Mouse (Mus musculus) thymus, postnatal 14 days (tissue): ENCODE results near the gene Bcat1.
A peak's percentile ranks its signal among the peaks of the same experiment; 100 is the strongest.
"Not testable (repeated sequence)": the region's sequence is repeated elsewhere in the genome, so short reads cannot be mapped to it uniquely, and the experiment has no call there.

Experiments used
- DNase-seq: peaks from one replicate; pipeline ENCODE4 v3.0.0; 2021

Gene Bcat1

DNA sequence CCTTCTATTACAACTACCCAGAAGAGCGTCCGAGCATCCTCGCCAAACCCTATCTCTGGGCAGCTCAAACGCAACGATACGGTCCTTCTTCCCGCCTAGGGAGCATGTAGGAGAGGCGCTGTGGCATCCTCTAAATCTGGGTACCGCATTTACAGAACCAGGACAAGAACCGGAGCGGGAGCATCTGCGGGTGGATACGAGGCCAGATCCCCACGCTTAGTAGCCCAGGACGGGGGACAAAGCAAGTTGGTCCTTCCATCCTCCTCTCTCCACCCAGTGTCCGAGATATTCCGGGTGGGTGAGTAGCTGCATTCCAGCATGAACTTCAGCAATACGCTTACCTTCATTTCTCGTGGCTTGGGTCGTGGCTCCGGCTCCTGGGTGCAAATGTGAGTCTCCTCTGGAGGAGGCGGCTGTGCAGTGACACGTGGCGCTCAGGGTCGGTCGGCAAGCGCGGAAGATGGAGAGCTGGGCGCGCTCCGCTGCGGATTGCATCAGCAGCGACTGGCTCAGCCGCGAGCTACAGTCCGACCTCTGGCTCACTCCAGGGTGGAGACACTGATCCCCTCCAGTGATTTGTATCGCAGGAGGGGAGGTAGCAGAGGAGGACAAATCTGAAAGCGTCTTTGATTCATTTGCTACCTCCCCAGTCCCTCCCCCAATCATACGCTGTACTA lies at the start of gene Bcat1:
Gene Bcat1 (minus strand): TSS at position 637 of the 677 bp plus-strand sequence.
- DNase-seq, result peak; percentile 49

DNA sequence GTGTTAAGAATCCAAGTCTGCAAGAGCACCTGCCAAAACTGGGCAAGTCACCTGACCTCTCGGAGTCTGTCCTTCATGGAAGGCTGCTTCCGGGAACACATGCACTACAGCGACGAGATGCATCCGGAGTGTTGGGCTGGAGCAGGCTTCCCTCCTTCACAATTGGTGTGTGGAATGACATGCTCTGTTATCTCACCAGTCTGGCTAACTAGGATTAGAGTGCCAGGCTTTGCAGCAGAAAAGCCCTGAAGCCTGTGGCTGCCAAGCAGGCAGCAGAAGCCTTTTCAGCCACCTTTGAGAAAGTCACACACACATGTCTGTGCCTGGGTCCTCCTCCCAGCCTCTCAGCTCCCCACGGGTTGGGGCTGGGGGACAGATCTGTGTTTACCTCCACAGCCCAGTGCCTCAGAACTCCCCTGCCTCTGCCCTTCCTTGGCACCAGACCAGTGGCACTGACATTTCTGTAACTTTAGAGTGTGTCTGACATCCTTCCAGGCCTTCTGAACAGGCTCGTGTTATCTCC lies 49.7 kb upstream of the Bcat1 start:
- DNase-seq, result peak; percentile 25

DNA sequence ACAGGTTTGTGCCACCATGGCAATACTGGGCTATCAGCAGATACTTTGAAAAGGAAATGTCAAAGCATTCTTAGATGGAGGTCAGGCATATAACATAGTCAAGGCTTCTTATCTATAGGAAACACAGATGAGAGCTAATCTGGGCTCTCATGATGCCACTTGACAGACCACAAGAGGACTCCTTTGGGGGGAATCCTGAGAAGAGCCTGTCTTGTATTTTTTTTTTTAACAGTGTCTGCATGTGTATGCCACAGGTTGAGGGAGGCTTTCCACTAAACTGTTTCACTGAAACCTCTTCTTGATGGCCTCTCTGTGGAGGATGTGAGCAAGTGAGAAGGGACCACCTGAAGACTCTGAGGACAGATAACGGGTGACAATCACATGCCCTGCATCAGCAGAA lies 48.6 kb upstream of the Bcat1 start:
- DNase-seq, result no peak

DNA sequence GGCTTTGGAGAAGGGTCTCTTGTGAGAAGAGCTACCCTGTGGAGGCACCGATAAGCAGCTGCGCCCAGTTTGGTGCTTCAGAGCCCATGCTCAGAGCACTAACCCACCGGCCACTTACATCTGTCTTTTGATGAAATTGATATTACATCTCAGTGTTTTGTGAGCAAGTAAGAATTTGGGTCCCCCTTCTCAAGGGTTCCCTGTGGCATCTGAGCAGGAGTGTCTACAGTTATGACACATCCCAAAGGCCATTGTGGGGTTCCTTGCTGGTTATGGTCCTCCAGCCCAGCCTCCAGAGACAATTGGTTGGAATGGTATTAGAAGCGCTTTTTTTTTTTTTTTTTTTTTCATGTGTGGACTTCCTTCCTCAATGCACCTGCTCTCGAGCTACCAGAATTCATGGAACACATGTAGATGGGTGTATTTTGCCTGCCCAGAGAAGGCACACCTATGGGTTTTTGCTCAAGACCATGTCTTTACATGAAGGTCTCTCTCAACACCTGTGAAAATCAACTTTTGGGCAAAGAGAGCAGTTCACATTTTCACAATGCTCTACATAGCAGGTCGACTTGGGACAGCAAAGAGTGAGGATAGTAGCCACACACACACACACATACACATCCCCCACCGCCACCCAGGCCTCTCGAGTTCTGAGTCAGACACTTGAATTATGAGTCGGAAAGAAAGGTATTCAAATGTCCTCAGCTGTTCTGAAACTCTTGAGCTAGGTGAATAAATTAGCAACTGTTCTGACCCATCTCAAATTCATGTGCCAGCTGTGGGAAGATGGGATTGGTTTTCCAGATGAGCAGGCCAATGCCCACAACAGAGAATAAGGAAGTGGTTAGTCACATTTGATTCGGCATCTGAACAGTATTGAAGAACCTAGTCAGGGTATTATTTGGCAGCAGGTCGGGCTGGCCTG lies 47.4 kb upstream of the Bcat1 start:
- DNase-seq, result peak; percentile 42

DNA sequence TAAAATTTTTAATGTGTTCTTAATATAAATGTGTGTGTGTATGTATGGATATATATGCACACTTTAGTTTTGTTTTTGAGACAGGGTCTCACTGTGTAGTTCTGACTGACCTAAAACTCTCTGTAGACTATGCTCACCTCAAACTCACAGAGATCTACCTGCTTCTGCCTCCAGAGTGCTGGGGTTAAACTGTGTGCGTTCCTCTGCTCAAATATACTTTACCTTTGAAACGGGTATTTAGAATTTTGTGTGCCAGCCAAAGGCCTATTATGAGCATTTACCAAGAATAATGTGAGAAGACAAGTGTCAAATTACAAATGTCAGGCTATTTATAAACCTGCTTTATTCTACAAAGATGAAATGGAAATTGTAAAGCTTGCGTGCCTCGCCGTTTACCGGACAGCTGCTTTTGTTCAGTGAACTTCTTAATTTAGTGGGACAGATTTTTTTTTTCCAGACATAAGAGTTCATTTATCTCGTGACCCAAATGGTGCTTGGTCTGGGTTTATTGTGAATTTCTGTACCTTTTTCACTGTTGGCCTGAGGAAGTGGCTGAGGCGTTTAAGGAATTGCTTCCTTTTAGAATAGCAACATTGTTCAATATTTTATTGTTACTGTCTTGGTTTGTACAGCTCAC lies 46.6 kb upstream of the Bcat1 start:
- DNase-seq, result peak; percentile 28

DNA sequence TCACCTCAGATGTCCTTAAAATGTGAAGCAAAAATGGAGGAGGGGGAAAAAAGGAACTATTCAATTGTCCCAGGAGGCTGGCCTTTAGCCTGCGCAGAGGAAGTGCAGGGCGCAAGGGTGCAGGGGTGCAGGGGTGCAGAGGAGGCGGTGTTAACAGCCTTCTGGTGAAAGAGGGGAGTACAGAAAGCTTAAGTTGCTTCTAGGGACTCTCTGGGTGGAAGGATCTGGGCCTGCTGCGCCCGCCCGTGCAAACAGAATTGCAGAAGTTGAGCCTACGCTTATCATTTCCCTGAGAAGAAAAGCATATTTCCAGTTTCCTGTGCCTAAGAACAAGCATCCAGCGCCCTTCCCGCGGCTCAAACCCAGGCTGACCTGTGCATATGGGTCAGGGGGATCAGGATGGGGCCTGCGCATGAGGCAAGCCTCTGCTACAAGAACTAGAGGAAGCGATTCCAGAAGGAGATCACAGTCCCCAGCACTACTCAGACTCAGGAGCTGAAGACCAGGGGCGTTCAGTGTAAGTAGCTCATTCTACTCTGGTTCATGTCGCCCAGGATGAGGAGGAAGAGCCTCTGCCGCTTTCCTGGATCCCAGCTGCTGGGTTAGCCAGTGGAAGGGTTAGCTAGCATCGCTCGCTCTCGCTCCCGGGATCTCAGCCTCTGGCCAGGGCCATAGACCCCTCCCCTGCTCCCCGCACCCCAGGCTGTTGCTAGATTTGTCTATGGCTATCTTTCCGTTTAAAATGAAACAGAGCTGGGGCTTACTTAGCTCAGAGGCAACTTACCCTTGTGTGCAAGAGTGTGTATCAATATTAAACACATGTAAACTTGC lies 45.8 kb upstream of the Bcat1 start:
- peak; percentile 85 for DNase-seq

DNA sequence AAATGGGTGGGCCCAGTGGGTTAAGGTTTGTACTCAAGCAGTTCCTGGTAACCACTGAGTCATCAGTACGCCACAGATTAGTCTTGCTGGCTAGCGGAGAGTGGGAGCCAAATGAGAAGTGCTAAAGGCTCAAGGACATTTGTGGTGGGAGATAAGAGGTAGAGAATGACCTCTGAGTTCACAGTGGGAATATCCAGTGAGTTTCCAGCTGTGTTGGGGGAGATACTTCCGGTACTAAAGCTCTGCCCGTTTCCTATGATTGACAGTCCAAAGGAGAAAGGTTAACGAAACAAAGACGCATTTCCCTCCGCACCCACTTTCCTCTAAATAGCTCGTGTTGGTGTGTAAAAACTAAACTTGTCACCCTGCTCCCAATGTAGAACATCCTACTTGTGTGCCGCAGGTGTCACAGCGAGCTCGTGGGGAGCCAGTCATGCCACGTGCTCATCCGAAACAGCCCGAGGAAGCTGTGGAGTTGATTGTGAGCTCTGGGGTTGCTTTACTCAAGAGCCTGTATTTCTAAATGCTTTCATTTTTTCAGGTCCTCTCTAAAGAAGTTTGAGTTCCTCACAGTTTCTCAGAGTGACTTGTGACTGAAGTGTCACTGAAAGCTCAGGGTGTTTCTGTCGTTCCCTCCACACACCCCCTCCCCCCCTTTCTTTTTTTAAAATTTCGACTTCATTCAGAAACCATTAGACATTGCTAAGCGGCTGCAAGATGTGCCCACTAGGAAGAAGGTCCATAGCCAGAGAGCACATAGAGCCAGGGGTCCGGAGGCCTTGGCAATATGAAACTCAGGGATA lies 45.0 kb upstream of the Bcat1 start:
- peak; percentile 80 for DNase-seq

DNA sequence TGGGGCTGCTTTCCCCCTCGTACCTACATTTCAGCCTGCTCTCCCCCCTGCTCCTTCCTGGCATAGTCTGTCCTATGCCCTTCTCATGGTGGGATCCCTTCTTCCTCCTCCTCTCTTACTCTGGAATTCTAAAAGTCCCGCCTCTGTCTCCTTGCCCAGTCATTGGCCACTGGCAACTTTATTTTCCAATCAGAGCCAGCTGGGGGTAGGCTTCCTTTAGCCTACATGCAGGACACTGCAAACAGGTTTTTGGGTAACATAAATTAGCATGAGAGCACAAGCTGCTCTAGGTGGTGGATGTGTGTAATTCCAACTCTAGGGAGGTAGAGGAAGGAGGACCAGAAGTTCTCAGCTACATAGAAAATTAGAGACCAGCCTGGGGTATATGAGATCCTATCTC lies 44.1 kb upstream of the Bcat1 start:
- no peak for DNase-seq

DNA sequence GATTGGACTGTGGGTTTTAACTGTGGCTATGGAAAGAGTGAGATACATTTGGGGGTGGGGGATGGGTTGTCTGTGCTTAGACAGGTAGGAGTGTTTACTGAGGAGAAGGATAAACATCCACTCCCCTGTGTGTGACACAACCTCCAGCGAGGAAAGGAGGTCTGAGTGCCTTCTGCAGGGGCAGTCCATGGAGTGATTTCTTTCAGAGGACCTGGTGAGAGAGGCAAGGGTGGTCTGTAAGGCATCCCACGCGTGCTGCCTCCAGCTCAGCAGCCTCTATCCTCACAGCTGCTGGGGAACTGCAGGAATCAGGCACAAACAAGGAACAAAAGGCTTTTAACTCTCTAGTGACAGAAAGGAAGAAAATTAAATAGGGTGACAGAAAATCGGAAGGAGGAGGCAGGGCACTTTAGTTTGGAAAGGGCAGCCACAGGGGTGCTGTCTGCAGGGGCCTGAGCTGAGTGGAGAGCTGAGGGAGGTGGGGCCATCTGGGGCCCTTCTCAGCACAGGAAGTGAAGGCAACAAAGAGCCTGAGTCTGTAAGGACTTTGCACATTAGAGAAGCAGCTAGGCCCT lies 40.2 kb upstream of the Bcat1 start:
- peak; percentile 71 for DNase-seq

DNA sequence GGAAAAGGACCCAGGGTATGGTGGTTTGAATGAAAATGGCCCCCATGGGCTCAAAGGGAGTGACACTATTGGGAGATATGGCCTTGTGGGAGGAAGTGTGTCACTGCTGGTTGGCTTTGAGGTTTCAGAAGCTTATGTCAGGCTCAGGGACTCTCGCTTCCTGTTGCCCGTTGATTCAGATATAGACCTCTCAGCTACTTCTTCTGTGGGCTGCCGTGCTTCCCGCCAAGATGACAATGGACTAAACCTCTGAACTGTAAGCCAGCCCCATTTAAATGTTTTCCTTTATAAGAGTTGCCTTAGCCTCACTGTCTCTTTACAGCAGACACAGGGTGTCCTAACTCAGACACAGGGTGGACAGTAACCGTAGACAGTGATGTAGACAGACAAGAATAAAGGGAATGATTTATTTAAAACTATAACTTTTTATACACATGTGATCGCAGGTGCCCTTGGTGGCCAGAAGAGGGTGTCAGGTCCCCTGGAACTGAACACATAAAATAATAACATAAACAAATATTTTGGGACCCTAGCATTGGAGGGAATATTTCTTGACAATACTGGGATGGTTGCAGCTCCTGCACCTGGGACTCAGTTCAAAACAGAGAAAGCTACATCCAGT lies 39.6 kb upstream of the Bcat1 start, which contains the start of gene Lrmp:
Gene Lrmp (plus strand): TSS at position 178 of the 622 bp plus-strand sequence.
- DNase-seq, result peak; percentile 59

DNA sequence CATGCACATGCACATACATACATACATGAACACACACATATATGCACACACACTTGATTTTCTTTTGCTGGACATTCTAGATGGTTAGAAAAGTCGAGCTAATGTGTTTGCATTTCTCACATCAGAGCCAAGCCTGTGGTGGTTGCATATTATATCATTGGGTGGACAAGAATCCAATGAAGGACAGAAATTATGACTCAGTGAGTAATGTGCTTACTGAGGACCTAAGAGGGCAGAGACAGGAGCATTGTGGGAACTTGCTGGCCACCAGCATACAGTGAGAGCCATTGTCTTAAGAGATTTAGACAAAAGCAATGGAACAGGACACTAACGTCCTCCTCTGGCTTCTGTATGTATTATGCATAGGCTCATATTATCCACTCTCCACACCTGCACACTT lies 38.6 kb upstream of the Bcat1 start:
- no peak for DNase-seq

DNA sequence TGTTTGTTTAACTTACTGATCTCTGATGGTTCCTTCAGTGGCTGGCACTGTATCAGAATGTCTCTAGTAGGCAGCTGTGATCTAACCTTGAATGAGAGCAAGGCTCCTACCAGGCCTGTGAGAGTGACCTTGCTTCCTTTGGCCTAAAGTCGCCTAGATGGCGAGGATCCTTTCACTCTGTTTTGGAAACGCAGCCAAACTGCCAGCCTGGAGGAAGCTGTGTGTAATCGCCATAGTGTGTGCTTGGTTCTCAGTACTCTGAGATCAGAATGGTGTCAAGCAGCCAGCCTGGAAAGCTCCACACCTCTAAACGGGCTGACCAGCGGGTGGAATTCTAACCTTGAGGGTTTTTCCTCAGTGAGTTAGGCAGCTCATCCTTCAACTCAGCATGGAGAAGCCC lies 36.9 kb upstream of the Bcat1 start:
- DNase-seq, result no peak

DNA sequence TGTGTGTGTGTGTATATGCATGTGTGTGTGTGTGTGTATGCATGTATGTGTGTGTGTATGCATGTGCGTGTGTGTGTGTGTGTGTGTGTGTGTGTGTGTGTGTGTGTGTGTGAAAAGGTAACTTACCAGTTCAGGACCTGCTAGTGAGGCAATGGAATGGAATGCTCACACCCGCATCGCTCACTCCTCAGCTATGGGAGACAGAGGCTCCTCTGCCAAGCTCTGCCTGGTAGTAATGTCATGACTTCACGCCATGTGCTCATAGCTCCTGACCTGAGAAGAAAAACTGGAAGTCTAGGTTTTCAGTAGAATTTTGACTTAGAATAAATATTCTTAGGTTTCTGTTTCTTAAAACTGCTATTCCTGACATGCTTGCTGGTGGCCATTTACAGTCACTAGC lies 34.8 kb upstream of the Bcat1 start:
- DNase-seq, result no peak

DNA sequence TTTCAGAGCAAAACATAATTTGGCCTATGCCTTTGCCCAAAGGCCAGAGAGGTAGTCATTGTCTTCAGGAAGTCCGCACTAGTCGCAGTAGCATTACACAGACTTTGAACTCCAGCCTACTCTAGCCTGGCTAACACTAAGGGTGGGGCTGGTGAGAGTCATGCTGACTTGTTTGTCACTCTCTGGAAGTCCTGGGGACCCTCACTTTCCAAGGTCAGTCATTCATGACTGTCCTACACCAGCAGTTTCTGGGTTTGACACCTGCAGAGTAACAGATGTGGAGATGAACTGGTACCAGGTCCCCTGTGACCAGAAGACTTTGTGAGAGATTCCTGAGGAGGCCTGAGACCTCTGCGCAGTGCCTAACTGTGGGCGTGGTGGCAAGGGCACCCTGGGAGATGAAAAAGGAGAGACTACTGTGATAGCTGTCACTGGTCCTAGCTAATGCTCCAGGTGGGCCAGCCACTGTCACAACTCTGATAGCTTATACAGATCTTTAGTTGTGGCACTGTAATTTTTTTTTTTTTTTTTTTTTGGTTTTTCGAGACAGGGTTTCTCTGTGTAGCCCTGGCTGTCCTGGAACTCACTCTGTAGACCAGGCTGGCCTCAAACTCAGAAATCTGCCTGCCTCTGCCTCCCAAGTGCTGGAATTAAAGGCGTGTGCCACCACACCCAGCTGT lies 30.3 kb upstream of the Bcat1 start:
- no peak for DNase-seq

DNA sequence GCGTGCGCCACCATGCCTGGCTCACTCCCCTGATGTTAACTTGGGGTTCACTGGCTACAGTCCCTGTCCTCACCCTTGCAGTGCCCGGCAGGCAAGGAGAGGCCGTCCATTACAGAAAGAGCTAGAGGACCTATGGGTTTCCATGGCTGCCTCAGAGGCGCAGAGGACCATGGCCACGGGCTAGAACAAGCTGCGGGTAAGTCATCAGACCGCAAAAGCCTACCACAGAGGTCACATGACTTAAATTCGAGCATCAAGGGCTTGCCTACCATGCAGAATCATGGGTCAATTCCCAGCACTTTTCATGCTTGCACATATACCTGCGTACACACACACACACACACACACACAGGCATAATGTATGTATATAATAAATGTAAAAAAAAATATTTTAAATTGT lies 29.5 kb upstream of the Bcat1 start:
- no peak for DNase-seq

DNA sequence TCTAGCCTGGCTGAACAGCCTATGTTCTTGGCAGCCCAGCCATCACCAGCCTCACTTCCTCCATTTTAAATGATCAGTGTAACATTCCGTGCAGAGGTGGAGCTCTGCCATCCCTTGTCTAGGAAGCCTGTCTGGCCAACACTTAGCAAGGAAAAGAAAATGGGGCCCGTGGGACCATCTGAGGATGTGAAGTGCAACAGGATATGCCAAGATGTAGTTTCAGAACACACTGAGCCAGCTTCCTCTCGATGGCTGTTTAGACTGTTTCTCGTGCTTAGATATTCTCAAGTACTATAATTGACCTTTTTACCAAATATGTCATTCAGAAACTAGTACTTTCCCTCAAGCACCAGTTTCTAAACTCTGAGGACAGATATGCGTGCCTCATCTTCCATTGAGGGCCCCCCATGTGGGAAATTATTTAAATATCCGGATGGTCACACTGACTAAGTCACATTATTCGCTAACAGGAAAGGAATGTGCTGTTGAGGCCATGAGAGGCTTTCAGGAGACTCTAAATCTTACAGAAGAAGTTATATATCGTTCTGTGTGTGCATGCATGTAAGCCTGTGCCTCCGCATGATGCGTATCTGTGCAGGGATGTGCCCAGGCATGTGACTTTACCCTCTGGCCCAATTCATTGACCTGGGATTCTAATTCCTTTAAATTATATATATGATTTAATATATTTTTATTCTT lies 28.4 kb upstream of the Bcat1 start:
- DNase-seq, result no peak

DNA sequence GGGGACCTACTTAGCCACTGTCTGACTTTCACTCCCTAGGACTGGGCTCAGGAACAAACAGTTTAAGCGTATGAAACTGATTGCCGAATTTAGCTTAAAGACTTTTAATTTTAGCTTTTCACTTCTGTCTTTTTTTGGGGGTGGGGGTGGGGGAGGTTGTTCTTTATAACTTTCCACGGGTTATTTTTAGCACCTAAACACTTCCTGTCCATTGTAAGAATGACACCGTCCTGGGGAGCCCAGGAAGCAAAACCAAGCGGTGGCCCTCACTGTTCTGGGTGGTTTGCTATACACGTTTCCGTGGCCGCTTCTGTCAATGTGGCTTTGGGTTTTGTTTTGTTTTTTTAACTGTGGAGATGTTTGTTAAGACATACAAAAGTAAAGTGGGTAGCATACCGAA lies 24.9 kb upstream of the Bcat1 start:
- no peak for DNase-seq

DNA sequence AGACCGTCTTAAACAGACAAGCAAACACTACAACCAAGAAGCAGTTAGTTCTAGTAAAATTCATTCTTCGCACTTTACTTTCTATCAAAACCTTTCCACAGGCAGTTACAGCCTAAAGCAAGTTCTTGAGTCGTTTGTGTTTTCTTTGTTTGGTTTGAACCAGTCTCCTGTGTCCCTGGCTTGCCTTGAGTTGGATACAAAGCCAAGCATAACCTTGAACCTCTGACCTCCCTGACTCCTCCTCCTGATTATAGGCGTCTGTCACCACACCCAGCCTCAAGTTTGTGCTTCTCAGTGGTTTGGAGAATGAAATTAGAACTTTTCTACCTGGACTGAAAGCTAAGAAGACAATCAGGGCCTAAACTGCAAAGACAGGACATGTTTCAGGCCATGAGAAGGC lies 18.4 kb upstream of the Bcat1 start:
- no peak for DNase-seq

DNA sequence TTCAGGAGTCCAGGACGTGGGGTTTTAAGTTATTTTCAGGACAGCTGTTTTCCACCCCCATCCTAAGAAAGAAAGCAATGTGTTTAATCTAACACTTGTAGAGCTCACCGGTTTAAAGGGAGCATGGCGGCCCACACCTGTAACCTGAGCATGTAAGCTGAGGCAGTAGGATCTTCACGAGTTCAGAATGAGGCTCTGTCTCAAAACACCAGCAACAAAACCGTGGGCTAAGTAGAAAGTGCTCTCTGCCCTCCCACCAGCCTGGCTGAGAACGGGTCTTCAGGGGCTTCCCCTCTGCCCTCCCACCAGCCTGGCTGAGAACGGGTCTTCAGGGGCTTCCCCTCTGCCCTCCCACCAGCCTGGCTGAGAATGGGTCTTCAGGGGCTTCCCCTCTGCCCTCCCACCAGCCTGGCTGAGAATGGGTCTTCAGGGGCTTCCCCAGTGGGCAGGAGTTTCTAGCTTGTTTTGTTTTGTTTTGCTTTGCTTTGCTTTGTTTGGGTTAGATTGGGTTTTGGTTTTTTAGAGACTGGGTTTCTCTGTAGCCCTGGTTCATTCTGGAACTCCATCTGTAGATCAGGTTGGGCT lies 17.1 kb upstream of the Bcat1 start:
- not testable (repeated sequence) for DNase-seq
